Mouse (Mus musculus): ENCODE measurements around the gene Nbea. TPM values are rescaled to one million over a fixed set of nuclear protein-coding genes. Genes with fewer than 3 reads are reported as not detected.

Nbea gene
- polyA plus RNA-seq, 1 experiment from 2014 or later, result 16.7 TPM

- H3K4me2 ChIP-seq (replicated peaks; ENCODE audit: low read depth, low read length), result no peak overlapping the region
- H3K27ac ChIP-seq (ENCODE audit: low read depth, low read length), result no peak overlapping the region
- H3K9ac ChIP-seq (ENCODE audit: low read depth, low read length), result no peak overlapping the region
- H3K4me3 ChIP-seq (ENCODE audit: low read length), result no peak overlapping the region
- no peaks in the 10 kb centered on the region for H3K4me1 ChIP-seq (ENCODE audit: control insufficient read depth, insufficient read depth, low read length)
- H3K36me3 ChIP-seq (ENCODE audit: control insufficient read depth, insufficient read depth, low read length), result peaks cover 3% of the 10 kb centered on the region; the same call in 1 of the 2 replicates
- H3K9me3 ChIP-seq (ENCODE audit: control insufficient read depth, low read length), result no peaks in the 10 kb centered on the region
- H3K27me3 ChIP-seq (ENCODE audit: control insufficient read depth, insufficient read depth, low read length), result no peaks in the 10 kb centered on the region
- no peak for ATAC-seq (ENCODE audit: low FRiP score, low TSS enrichment)
- WGBS, result 88% methylated on average over 3 of the region's 3 CpGs
These were observed 469.6 kb downstream of the Nbea start for GRCm38 (mm10) chr3:55713856-55714255.

- H3K27me3 ChIP-seq (ENCODE audit: control insufficient read depth, insufficient read depth, low read length), result no peaks in the 10 kb centered on the region
- H3K36me3 ChIP-seq (ENCODE audit: control insufficient read depth, insufficient read depth, low read length), result peaks cover 3% of the 10 kb centered on the region; the same call in 1 of the 2 replicates
- no peaks in the 10 kb centered on the region for H3K4me1 ChIP-seq (ENCODE audit: control insufficient read depth, insufficient read depth, low read length)
- ATAC-seq (ENCODE audit: low FRiP score, low TSS enrichment), result no peak
- 90% methylated on average over 4 of the region's 4 CpGs for WGBS
- no peak overlapping the region for H3K9ac ChIP-seq (ENCODE audit: low read depth, low read length)
- no peak overlapping the region for H3K27ac ChIP-seq (ENCODE audit: low read depth, low read length)
- no peak overlapping the region for H3K4me3 ChIP-seq (ENCODE audit: low read length)
- H3K4me2 ChIP-seq (replicated peaks; ENCODE audit: low read depth, low read length), result no peak overlapping the region
- no peaks in the 10 kb centered on the region for H3K9me3 ChIP-seq (ENCODE audit: control insufficient read depth, low read length)
These were observed 473.2 kb downstream of the Nbea start for GRCm38 (mm10) chr3:55710300-55710699.

- Histone ChIP-seq H3K9me3 (ENCODE audit: control insufficient read depth, low read length) (no peaks in the 10 kb centered on the region), H3K9ac (ENCODE audit: low read depth, low read length) (no peak overlapping the region), H3K27me3 (ENCODE audit: control insufficient read depth, insufficient read depth, low read length) (no peaks in the 10 kb centered on the region), H3K4me2 (replicated peaks; ENCODE audit: low read depth, low read length) (no peak overlapping the region), H3K4me3 (ENCODE audit: low read length) (no peak overlapping the region), H3K27ac (ENCODE audit: low read depth, low read length) (no peak overlapping the region), H3K4me1 (ENCODE audit: control insufficient read depth, insufficient read depth, low read length) (no peaks in the 10 kb centered on the region), H3K36me3 (ENCODE audit: control insufficient read depth, insufficient read depth, low read length) (no peaks in the 10 kb centered on the region)
- no peak for ATAC-seq (ENCODE audit: low FRiP score, low TSS enrichment)
- WGBS, result 84% methylated on average over 6 of the region's 6 CpGs
These were observed 481.9 kb downstream of the Nbea start for GRCm38 (mm10) chr3:55701632-55702031.

GRCm38 (mm10) chr3:55697174-55697573 is 486.3 kb downstream of the Nbea start:
- 95% methylated on average over 2 of the region's 2 CpGs for WGBS
- Histone ChIP-seq H3K27ac (ENCODE audit: low read depth, low read length) (no peak overlapping the region), H3K4me1 (ENCODE audit: control insufficient read depth, insufficient read depth, low read length) (no peaks in the 10 kb centered on the region), H3K9me3 (ENCODE audit: control insufficient read depth, low read length) (no peaks in the 10 kb centered on the region), H3K4me3 (ENCODE audit: low read length) (no peak overlapping the region), H3K9ac (ENCODE audit: low read depth, low read length) (no peak overlapping the region), H3K36me3 (ENCODE audit: control insufficient read depth, insufficient read depth, low read length) (no peaks in the 10 kb centered on the region; the same call in 1 of the 2 replicates), H3K27me3 (ENCODE audit: control insufficient read depth, insufficient read depth, low read length) (no peaks in the 10 kb centered on the region), H3K4me2 (replicated peaks; ENCODE audit: low read depth, low read length) (no peak overlapping the region)
- ATAC-seq (ENCODE audit: low FRiP score, low TSS enrichment), result no peak

- H3K27me3 ChIP-seq (ENCODE audit: control insufficient read depth, insufficient read depth, low read length), result no peaks in the 10 kb centered on the region
- WGBS, result 50% methylated on average over 4 of the region's 4 CpGs
- no peak for ATAC-seq (ENCODE audit: low FRiP score, low TSS enrichment)
These were observed 490.4 kb downstream of the Nbea start for GRCm38 (mm10) chr3:55693073-55693472.

GRCm38 (mm10) chr3:55688098-55688497 is 495.4 kb downstream of the Nbea start:
- Histone ChIP-seq H3K9me3 (ENCODE audit: control insufficient read depth, low read length) (no peaks in the 10 kb centered on the region), H3K4me3 (ENCODE audit: low read length) (no peak overlapping the region), H3K4me1 (ENCODE audit: control insufficient read depth, insufficient read depth, low read length) (no peaks in the 10 kb centered on the region; the same call in 1 of the 2 replicates), H3K27me3 (ENCODE audit: control insufficient read depth, insufficient read depth, low read length) (no peaks in the 10 kb centered on the region), H3K36me3 (ENCODE audit: control insufficient read depth, insufficient read depth, low read length) (no peaks in the 10 kb centered on the region), H3K4me2 (replicated peaks; ENCODE audit: low read depth, low read length) (no peak overlapping the region), H3K27ac (ENCODE audit: low read depth, low read length) (no peak overlapping the region), H3K9ac (ENCODE audit: low read depth, low read length) (no peak overlapping the region)
- WGBS, result 59% methylated on average over 1 of the region's 1 CpGs
- ATAC-seq (ENCODE audit: low FRiP score, low TSS enrichment), result no peak

More at GRCm38 (mm10) chr3:55693073-55693472, 490.4 kb downstream of the Nbea start:
- no peaks in the 10 kb centered on the region; the same call in 1 of the 2 replicates for H3K36me3 ChIP-seq (ENCODE audit: control insufficient read depth, insufficient read depth, low read length)
- no peak overlapping the region for H3K27ac ChIP-seq (ENCODE audit: low read depth, low read length)
- H3K4me2 ChIP-seq (replicated peaks; ENCODE audit: low read depth, low read length), result no peak overlapping the region
- no peaks in the 10 kb centered on the region for H3K4me1 ChIP-seq (ENCODE audit: control insufficient read depth, insufficient read depth, low read length)
- no peak overlapping the region for H3K4me3 ChIP-seq (ENCODE audit: low read length)
- no peaks in the 10 kb centered on the region for H3K9me3 ChIP-seq (ENCODE audit: control insufficient read depth, low read length)
- H3K9ac ChIP-seq (ENCODE audit: low read depth, low read length), result no peak overlapping the region

- no peaks in the 10 kb centered on the region for H3K36me3 ChIP-seq (ENCODE audit: control insufficient read depth, insufficient read depth, low read length)
- H3K27ac ChIP-seq (ENCODE audit: low read depth, low read length), result no peak overlapping the region
- no peaks in the 10 kb centered on the region for H3K9me3 ChIP-seq (ENCODE audit: control insufficient read depth, low read length)
- H3K4me1 ChIP-seq (ENCODE audit: control insufficient read depth, insufficient read depth, low read length), result no peaks in the 10 kb centered on the region; the same call in 1 of the 2 replicates
- no peak overlapping the region for H3K4me3 ChIP-seq (ENCODE audit: low read length)
- no peak overlapping the region for H3K9ac ChIP-seq (ENCODE audit: low read depth, low read length)
- 68% methylated on average over 6 of the region's 6 CpGs for WGBS
- no peaks in the 10 kb centered on the region for H3K27me3 ChIP-seq (ENCODE audit: control insufficient read depth, insufficient read depth, low read length)
- no peak overlapping the region for H3K4me2 ChIP-seq (replicated peaks; ENCODE audit: low read depth, low read length)
- ATAC-seq (ENCODE audit: low FRiP score, low TSS enrichment), result no peak
These were observed 496.5 kb downstream of the Nbea start for GRCm38 (mm10) chr3:55686993-55687392.

GRCm38 (mm10) chr3:55685627-55686026 is 497.9 kb downstream of the Nbea start:
- Histone ChIP-seq H3K4me2 (replicated peaks; ENCODE audit: low read depth, low read length) (no peak overlapping the region), H3K27me3 (ENCODE audit: control insufficient read depth, insufficient read depth, low read length) (no peaks in the 10 kb centered on the region), H3K9me3 (ENCODE audit: control insufficient read depth, low read length) (no peaks in the 10 kb centered on the region), H3K4me3 (ENCODE audit: low read length) (no peak overlapping the region), H3K27ac (ENCODE audit: low read depth, low read length) (no peak overlapping the region), H3K9ac (ENCODE audit: low read depth, low read length) (no peak overlapping the region), H3K4me1 (ENCODE audit: control insufficient read depth, insufficient read depth, low read length) (no peaks in the 10 kb centered on the region; the same call in 1 of the 2 replicates), H3K36me3 (ENCODE audit: control insufficient read depth, insufficient read depth, low read length) (no peaks in the 10 kb centered on the region)
- 26% methylated on average over 6 of the region's 6 CpGs for WGBS
- no peak for ATAC-seq (ENCODE audit: low FRiP score, low TSS enrichment)

GRCm38 (mm10) chr3:55684892-55685291 is 498.6 kb downstream of the Nbea start:
- 36% methylated on average over 4 of the region's 4 CpGs for WGBS
- Histone ChIP-seq H3K4me1 (ENCODE audit: control insufficient read depth, insufficient read depth, low read length) (no peaks in the 10 kb centered on the region; the same call in 1 of the 2 replicates), H3K27ac (ENCODE audit: low read depth, low read length) (no peak overlapping the region), H3K9ac (ENCODE audit: low read depth, low read length) (no peak overlapping the region), H3K9me3 (ENCODE audit: control insufficient read depth, low read length) (no peaks in the 10 kb centered on the region), H3K4me3 (ENCODE audit: low read length) (no peak overlapping the region), H3K4me2 (replicated peaks; ENCODE audit: low read depth, low read length) (no peak overlapping the region), H3K27me3 (ENCODE audit: control insufficient read depth, insufficient read depth, low read length) (no peaks in the 10 kb centered on the region), H3K36me3 (ENCODE audit: control insufficient read depth, insufficient read depth, low read length) (no peaks in the 10 kb centered on the region)
- no peak for ATAC-seq (ENCODE audit: low FRiP score, low TSS enrichment)

All from kidney, embryonic 14.5 days (tissue).